Mouse (Mus musculus) limb, embryonic 10.5 days (tissue): ENCODE data around the gene Ms4a4b. TPM values are rescaled to one million over a fixed set of nuclear protein-coding genes. Genes with fewer than 3 reads are reported as not detected.
"Not testable (repeated sequence)": the region's sequence is repeated elsewhere in the genome, so short reads cannot be mapped to it uniquely, and the experiment has no call there.

ENCODE experiments used
- DNase-seq: peaks from one replicate; pipeline ENCODE4 v3.0.0-alpha.2; 2017; ENCODE audit warnings: low spot score
- H3K27ac ChIP-seq: fragments of 300-500 bp; sonication (generic); 2 replicates; pipeline ENCODE4 v1.5.1; 2016; ENCODE audit warnings: mild to moderate bottlenecking
- H3K27me3 ChIP-seq: fragments of 300-500 bp; sonication (generic); 2 replicates; pipeline ENCODE4 v1.6.1; 2016; ENCODE audit warnings: low read depth, mild to moderate bottlenecking; ENCODE audit not compliant: poor library complexity, severe bottlenecking
- H3K36me3 ChIP-seq: fragments of 300-500 bp; sonication (generic); 2 replicates; pipeline ENCODE4 v1.6.1; 2016; ENCODE audit warnings: mild to moderate bottlenecking, moderate library complexity
- H3K4me1 ChIP-seq: fragments of 300-500 bp; sonication (generic); 2 replicates; pipeline ENCODE4 v1.6.1; 2016
- H3K4me3 ChIP-seq: fragments of 300-500 bp; sonication (generic); 2 replicates; pipeline ENCODE4 v1.5.1; 2016; ENCODE audit warnings: mild to moderate bottlenecking, moderate library complexity
- H3K9me3 ChIP-seq: fragments of 300-500 bp; sonication (generic); replicated peaks from 2 replicates; pipeline ENCODE4 v1.6.1; 2016; ENCODE audit warnings: mild to moderate bottlenecking
- WGBS: fragments of 180-500 bp; shearing (Covaris S2); methylation state at CpG from one replicate; pipeline ENCODE4 v1.1.7; 2016; 5-methylcytosine and 5-hydroxymethylcytosine counted together
- polyA plus RNA-seq: library from polyadenylated mRNA; unstranded; fragments of >200 nt; fragmentation: Nextera tagmentation; extraction: Ambion mirVana; gene quantifications from 2 replicates; pipeline ENCODE4 v1.2.1, GENCODE M21; 2016

The Ms4a4b gene
- polyA plus RNA-seq, 1 experiment from 2014 or later: not detected

DNA sequence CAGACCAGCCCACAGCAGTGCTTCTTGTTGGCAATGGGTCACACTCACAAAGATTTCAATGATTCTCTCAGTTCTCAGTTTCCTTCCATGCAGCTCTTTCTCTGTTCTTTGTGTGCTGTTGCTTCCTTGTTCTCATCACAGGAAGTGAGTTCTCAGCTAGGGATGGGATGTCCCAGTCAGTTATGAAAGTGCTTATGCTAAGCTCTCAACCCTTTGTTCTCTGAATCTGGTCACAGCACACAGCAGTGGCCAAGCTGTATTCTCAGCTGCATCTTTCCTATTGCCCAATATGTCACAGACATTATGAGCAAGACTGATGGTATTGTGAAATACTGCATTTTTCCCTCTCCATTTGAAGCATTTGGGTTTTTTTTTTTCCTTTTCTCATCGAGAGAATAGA is 21.4 kb downstream of the Ms4a4b start:
- not testable (repeated sequence) for H3K4me3 ChIP-seq, H3K27me3 ChIP-seq, DNase-seq, H3K4me1 ChIP-seq, H3K9me3 ChIP-seq, H3K36me3 ChIP-seq, H3K27ac ChIP-seq
- WGBS: 67% methylated on average over 1 of the region's 1 CpGs

DNA sequence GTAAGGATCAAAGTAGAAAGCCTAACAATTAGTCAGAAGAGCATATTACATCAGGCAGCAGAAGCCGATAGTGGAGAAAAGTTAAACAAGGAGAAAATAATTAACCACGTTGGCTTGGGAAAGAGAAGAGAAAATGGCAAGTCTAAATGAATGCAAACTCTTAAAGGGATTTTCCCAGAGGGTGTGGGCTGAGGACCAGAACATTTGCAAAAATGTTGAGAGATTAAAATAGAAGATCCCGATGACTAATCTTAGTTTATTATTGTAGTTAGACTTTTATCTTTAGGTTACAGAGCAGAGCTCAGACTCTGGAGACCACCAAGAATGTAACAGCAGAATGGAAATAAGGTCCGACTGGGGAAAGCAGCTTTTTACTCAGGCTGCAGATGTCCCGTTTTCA is 23.1 kb downstream of the Ms4a4b start:
- H3K36me3 ChIP-seq: no peaks in the 10 kb centered on the region
- no peak for DNase-seq
- no peaks in the 10 kb centered on the region for H3K4me1 ChIP-seq
- no peak overlapping the region for H3K4me3 ChIP-seq
- H3K9me3 ChIP-seq: no peaks in the 10 kb centered on the region
- 86% methylated on average over 5 of the region's 5 CpGs for WGBS
- H3K27me3 ChIP-seq: no peaks in the 10 kb centered on the region
- H3K27ac ChIP-seq: no peak overlapping the region

GRCm38 (mm10) chr19:11468361-11468760 is 25.0 kb downstream of the Ms4a4b start:
- not testable (repeated sequence) for H3K4me3 ChIP-seq, H3K27ac ChIP-seq, H3K36me3 ChIP-seq, DNase-seq, H3K9me3 ChIP-seq, H3K27me3 ChIP-seq, H3K4me1 ChIP-seq
- WGBS: 71% methylated on average over 1 of the region's 1 CpGs

GRCm38 (mm10) chr19:11469215-11469614 is 25.9 kb downstream of the Ms4a4b start, which contains the start of gene Ms4a6c:
Gene Ms4a6c, plus strand, starts transcription at chr19:11469366.
- not testable (repeated sequence) for H3K27me3 ChIP-seq, H3K9me3 ChIP-seq
- WGBS: 90% methylated on average over 4 of the region's 4 CpGs

DNA sequence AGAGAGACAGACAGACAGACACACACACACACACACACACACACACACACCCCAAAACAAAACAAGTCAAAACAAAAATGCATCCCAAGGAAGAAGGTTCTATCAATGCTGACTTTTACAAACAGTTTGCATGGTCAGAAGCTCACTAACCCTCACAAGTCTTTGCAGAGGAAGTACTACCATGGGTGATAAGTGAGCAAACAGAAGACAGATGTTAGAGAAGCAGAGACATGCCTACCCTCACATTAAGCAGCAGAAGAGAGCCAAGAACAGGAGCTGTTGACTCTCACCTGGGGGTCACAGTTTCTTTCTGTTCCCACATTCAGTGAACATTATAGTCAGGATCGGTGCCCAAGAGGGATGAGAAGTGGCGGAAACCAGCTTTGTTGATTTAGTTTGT is 36.4 kb downstream of the Ms4a4b start:
- H3K4me1 ChIP-seq: no peaks in the 10 kb centered on the region
- no peaks in the 10 kb centered on the region for H3K9me3 ChIP-seq
- no peaks in the 10 kb centered on the region for H3K36me3 ChIP-seq
- no peak overlapping the region for H3K4me3 ChIP-seq
- WGBS: 94% methylated on average over 2 of the region's 2 CpGs
- DNase-seq: no peak
- no peaks in the 10 kb centered on the region for H3K27me3 ChIP-seq
- no peak overlapping the region for H3K27ac ChIP-seq

More at GRCm38 (mm10) chr19:11469215-11469614, 25.9 kb downstream of the Ms4a4b start, which contains the start of gene Ms4a6c:
- not testable (repeated sequence) for H3K27ac ChIP-seq, H3K36me3 ChIP-seq, DNase-seq, H3K4me1 ChIP-seq, H3K4me3 ChIP-seq

GRCm38 (mm10) chr19:11482684-11483083 is 39.3 kb downstream of the Ms4a4b start:
- Histone ChIP-seq H3K4me1 (no peaks in the 10 kb centered on the region), H3K27me3 (no peaks in the 10 kb centered on the region), H3K36me3 (no peaks in the 10 kb centered on the region), H3K9me3 (no peaks in the 10 kb centered on the region), H3K4me3 (no peak overlapping the region), H3K27ac (no peak overlapping the region)
- DNase-seq: no peak
- 92% methylated on average over 2 of the region's 2 CpGs for WGBS

GRCm38 (mm10) chr19:11483941-11484340 is 40.6 kb downstream of the Ms4a4b start:
- Histone ChIP-seq H3K4me3 (no peak overlapping the region), H3K4me1 (no peaks in the 10 kb centered on the region), H3K27me3 (no peaks in the 10 kb centered on the region), H3K9me3 (no peaks in the 10 kb centered on the region), H3K27ac (no peak overlapping the region), H3K36me3 (no peaks in the 10 kb centered on the region)
- no peak for DNase-seq
- 86% methylated on average over 4 of the region's 4 CpGs for WGBS

DNA sequence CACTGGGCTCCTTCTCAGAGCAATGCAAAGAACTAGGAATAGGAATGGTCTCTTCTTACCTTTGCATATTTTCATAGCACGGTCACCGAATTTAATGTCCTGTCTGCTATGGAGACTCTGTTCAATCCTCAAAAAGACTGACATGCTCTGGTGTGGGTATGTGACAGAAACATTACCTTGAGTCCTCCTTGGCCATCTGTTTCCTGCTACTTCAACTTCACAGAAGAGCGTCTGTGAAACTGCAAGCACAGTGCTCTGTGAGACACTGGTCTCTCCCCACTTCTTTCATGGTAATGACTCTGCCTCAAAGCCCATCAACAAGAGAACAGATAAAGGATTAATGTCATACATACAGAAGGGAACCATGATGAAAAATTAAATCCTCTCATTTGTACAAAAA is 41.0 kb downstream of the Ms4a4b start:
- 81% methylated on average over 3 of the region's 3 CpGs for WGBS

GRCm38 (mm10) chr19:11485266-11485665 is 41.9 kb downstream of the Ms4a4b start:
- Histone ChIP-seq H3K27me3 (no peaks in the 10 kb centered on the region), H3K27ac (no peak overlapping the region), H3K36me3 (no peaks in the 10 kb centered on the region), H3K4me3 (no peak overlapping the region), H3K4me1 (no peaks in the 10 kb centered on the region), H3K9me3 (no peaks in the 10 kb centered on the region)
- DNase-seq: no peak
- 90% methylated on average over 3 of the region's 3 CpGs for WGBS

More for the DNA sequence above, 41.0 kb downstream of the Ms4a4b start:
- DNase-seq: no peak
- Histone ChIP-seq H3K27me3 (no peaks in the 10 kb centered on the region), H3K9me3 (no peaks in the 10 kb centered on the region), H3K4me1 (no peaks in the 10 kb centered on the region), H3K4me3 (no peak overlapping the region), H3K36me3 (no peaks in the 10 kb centered on the region), H3K27ac (no peak overlapping the region)

- DNase-seq: no peak
- Histone ChIP-seq H3K4me3 (no peak within 1 kb of the TSS), H3K9me3 (no peaks in the 10 kb centered on the region), H3K27me3 (no peaks in the 10 kb centered on the region), H3K4me1 (no peaks in the 10 kb centered on the region), H3K36me3 (no peaks in the 10 kb centered on the region), H3K27ac (no peak within 1 kb of the TSS)
- WGBS: 86% methylated on average over 2 of the region's 2 CpGs
Observed at GRCm38 (mm10) chr19:11485746-11486145, 42.4 kb downstream of the Ms4a4b start, which contains the start of gene Gm8369. Gene Gm8369, plus strand, starts transcription at chr19:11485938.

GRCm38 (mm10) chr19:11486599-11486998 is 43.2 kb downstream of the Ms4a4b start:
- WGBS: 90% methylated on average over 1 of the region's 1 CpGs
- Histone ChIP-seq H3K9me3 (no peaks in the 10 kb centered on the region), H3K4me3 (no peak overlapping the region), H3K36me3 (no peaks in the 10 kb centered on the region), H3K27ac (no peak overlapping the region), H3K4me1 (no peaks in the 10 kb centered on the region), H3K27me3 (no peaks in the 10 kb centered on the region)
- DNase-seq: no peak

GRCm38 (mm10) chr19:11491406-11492189 is 48.2 kb downstream of the Ms4a4b start:
- WGBS: 84% methylated on average over 4 of the region's 4 CpGs
- no peaks in the 10 kb centered on the region for H3K4me1 ChIP-seq
- no peaks in the 10 kb centered on the region for H3K36me3 ChIP-seq
- no peak for DNase-seq
- H3K27ac ChIP-seq: no peak overlapping the region
- no peaks in the 10 kb centered on the region for H3K9me3 ChIP-seq
- H3K4me3 ChIP-seq: no peak overlapping the region
- no peaks in the 10 kb centered on the region for H3K27me3 ChIP-seq

DNA sequence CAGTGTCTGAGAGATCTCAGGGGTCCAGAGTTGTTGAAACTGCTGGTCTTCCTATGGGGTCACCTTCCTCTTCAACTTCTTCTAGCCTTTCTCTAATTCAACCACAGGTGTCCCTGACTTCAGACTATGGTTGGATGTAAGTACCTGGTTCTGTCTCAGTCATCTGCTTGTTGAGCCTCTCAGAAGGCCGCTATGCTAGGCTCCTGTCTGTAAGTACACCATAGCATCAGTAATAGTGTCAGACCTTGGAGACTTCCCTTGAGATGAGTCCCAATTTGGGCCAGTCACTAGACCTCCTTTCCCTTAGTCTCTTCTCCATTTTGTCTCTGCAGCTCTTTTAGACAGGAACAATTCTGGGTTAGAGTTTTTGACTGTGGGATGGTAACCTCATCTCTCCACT is 49.3 kb downstream of the Ms4a4b start:
- Histone ChIP-seq H3K9me3 (no peaks in the 10 kb centered on the region), H3K36me3 (no peaks in the 10 kb centered on the region), H3K4me3 (no peak overlapping the region), H3K27ac (no peak overlapping the region), H3K4me1 (no peaks in the 10 kb centered on the region), H3K27me3 (no peaks in the 10 kb centered on the region)
- no peak for DNase-seq
- 78% methylated on average over 1 of the region's 1 CpGs for WGBS

DNA sequence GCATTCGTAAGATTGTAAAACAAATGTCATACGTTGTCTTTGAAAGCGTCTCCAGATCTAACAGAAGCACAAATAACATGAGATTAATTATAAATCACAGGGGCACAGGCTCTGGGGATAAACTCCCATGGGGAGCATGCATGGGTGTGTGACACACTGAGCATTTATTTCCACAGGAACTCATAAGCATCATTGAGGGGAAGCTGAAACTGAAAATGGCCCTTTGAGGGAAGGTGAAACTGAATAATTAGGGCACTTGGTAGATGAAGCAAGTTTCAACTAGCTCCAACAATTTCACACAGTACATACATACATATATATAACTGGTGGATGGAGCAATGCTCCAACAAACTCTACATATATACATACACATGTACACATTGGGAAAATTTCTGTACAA is 51.2 kb downstream of the Ms4a4b start:
- DNase-seq: no peak
- Histone ChIP-seq H3K4me1 (no peaks in the 10 kb centered on the region), H3K36me3 (no peaks in the 10 kb centered on the region), H3K27me3 (no peaks in the 10 kb centered on the region), H3K4me3 (no peak overlapping the region), H3K9me3 (no peaks in the 10 kb centered on the region), H3K27ac (no peak overlapping the region)
- WGBS: 91% methylated on average over 3 of the region's 3 CpGs
